Mouse (Mus musculus): ENCODE data around the gene Aifm1. TPM values are rescaled to one million over a fixed set of nuclear protein-coding genes. Genes with fewer than 3 reads are reported as not detected.

The Aifm1 gene
- total RNA-seq, 2 experiments from 2014 or later = 97.9 TPM

Other genes with a start within 250 kb of the Aifm1 start
- 10 to 100 TPM; 10.2 to 11.4 TPM for gene Bcorl1, start 172.2 kb downstream of the Aifm1 start, total RNA-seq (2021)
- gene Elf4, start 50.4 kb downstream of the Aifm1 start, total RNA-seq (2021) = 10 to 100 TPM; 25.7 to 32.4 TPM
- gene Rab33a, start 5.7 kb upstream of the Aifm1 start, total RNA-seq (2021) = 1 to 10 TPM; 1.1 to 1.6 TPM
- gene Zfp280c, start 80.9 kb upstream of the Aifm1 start, total RNA-seq (2021) = 10 to 100 TPM; 14.4 to 16.8 TPM
- gene Slc25a14, start 109.8 kb upstream of the Aifm1 start, total RNA-seq (2021) = 1 to 10 TPM; 3.9 to 4.2 TPM
- gene Gpr119, start 160.9 kb upstream of the Aifm1 start, total RNA-seq (2021) = not detected
- gene Rbmx2, start 181.4 kb upstream of the Aifm1 start, total RNA-seq (2021) = 1 to 10 TPM; 6.4 to 6.9 TPM

Measured in heart, postnatal 4 days (tissue).